Mouse (Mus musculus) urinary bladder, postnatal 25 days (tissue): ENCODE data around the gene Elavl2.

Experiments used
- DNase-seq: peaks from one replicate; pipeline ENCODE4 v3.0.0; 2022; ENCODE audit warnings: low spot score

The Elavl2 gene

GRCm38 (mm10) chr4:91208415-91209292 is 191.9 kb downstream of the Elavl2 start:
- no peak for DNase-seq
